Mouse (Mus musculus) olfactory bulb, adult 2 months (tissue): ENCODE measurements around the gene Ptprt.

Source experiments
- CTCF ChIP-seq: fragments of 200-500 bp; IDR thresholded peaks from 2 replicates; pipeline ENCODE4 v1.5.1; 2012; ENCODE audit warnings: low read depth, mild to moderate bottlenecking, low read length, moderate library complexity; ENCODE audit not compliant: insufficient read depth
- POLR2A ChIP-seq: fragments of 200-500 bp; IDR thresholded peaks from 2 replicates; pipeline ENCODE4 v1.6.1; 2012; ENCODE audit warnings: mild to moderate bottlenecking, low read depth, low read length, moderate library complexity; ENCODE audit not compliant: insufficient read depth

- TF ChIP-seq CTCF (no peak), POLR2A (no peak)
Observed at GRCm38 (mm10) chr2:162507664-162508063, 153.3 kb downstream of the Ptprt start.
